Mouse (Mus musculus) liver, adult 2 months (tissue): ENCODE data around the gene Zc3h14.

Experiments
- CTCF ChIP-seq: fragments of 200-500 bp; IDR thresholded peaks from 2 replicates; pipeline ENCODE4 v1.5.1; 2011; ENCODE audit warnings: low read depth, low read length, control low read depth
- POLR2A ChIP-seq: fragments of 200-500 bp; IDR thresholded peaks from 2 replicates; pipeline ENCODE4 v1.6.1; 2011; ENCODE audit warnings: low read length, control low read depth; ENCODE audit not compliant: insufficient read depth; ENCODE audit errors: extremely low read depth

GRCm38 (mm10) chr12:98759700-98760099 is 12.9 kb downstream of the Zc3h14 start:
- TF ChIP-seq CTCF (no peak), POLR2A (no peak)
